Mouse (Mus musculus) CD4-positive naive resting alpha-beta T cell, adult 76 days (primary cell): ENCODE results near the gene Zfp790. TPM values are rescaled to one million over a fixed set of nuclear protein-coding genes. Genes with fewer than 3 reads are reported as not detected.

ENCODE experiments used
- total RNA-seq: library from RNA; stranded (reverse); gene quantifications from one replicate; pipeline ENCODE4 v1.2.4, GENCODE M21; 2023

Zfp790 gene
- 7.6 TPM for total RNA-seq

DNA sequence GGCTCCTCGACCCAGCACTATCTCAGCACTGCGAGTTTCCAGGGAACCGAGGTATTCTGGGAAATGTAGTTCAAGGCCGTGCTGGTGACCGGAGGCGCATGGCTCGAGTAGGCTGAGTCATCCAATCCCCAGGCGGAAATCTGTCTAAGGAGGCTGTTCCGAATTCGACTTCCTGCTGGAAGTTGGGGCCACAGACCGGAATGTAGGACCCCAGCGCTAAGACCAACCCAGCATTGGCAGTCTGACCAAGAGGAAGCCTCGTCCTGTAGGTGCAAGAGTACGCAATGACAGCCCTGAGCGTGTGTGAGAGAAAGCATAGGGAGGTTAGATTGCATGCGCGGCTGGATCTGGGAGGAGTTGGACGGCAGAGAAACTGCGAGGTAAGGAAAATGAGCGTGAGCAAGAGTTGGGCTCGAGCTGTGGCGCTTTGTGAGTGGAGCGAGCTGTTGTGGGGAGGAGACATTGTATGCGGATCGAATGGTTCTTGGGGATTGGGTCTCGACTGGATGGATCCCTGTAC lies at the start of gene Zfp790:
Zfp790 (plus strand) TSS at position 205 of the 520 bp plus-strand sequence.

DNA sequence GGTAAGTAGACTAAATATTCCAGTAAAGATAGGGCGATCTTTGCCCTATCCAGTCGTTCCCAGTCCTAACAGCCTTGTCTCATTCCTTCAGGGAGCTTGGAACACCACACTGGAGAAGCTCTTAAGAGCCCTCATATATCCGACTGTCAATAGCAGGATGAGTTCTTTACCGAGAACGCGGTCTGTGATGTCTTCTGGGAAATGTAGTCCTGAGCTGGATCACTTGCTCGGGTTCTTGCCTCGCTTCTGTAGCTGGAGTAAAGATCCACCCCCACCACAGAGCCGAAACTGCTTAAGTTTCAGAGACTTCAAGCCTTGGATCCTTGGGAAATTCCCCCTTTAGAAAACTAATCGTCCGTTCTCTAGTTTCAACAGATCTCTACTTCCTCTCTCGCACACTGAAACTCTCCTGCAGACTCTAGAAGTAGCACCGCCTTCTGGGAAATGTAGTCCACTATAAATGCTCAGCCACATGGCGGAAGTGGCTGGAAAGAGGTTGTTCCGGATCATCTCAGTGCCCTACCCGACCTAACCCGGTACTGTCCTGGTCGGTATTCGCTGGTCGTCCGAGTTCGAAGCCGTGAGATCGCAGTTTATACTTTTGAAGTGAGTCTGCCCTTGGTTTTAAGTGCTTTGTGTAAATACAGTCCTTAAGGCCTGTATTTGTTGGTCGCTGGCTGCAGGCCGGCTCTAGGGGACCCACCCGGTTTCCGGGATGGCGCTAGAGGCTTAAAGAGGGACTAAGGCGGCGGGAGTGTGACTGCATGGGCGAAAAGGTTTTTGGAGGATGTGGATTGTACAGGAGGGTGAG lies 47.6 kb upstream of the Zfp790 start, which contains the start of gene Zfp84:
Zfp84 (plus strand) TSS at position 463 of the 811 bp plus-strand sequence.

DNA sequence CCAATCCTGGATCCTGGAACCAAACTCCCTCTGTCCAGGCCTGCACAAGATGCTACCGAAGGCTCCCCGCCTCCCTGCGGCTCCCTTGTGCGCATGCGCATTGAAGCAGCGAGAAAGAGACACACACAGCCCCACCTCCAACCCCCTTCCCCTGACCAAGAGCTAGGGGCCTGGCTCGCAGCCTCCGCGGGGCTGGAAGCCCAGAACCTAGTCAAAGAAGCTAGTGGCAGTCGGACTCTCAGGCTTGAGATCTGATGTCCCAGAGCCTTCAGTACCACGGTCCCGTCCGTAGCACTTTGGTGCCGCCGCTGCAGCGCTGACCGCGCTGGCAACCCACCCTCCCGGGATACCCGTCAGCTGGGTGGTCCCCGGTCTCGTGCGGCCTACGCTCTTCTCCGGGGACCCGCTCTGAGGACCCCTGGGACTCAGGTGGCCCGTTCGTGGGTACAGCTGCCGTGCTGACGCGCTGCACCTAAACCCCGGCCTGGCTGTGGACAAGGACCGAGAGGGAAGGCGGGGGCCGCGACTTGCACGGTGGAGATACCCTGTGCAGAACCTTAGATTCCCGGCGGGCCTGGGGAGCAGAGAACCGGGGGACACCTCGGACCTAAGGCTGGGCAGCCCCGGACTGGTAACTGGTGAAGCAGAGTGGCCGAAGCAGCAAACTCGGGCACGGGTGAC lies 31.9 kb upstream of the Zfp790 start, which contains the start of gene Zfp30:
Zfp30 (plus strand) TSS at position 128 of the 681 bp plus-strand sequence.

DNA sequence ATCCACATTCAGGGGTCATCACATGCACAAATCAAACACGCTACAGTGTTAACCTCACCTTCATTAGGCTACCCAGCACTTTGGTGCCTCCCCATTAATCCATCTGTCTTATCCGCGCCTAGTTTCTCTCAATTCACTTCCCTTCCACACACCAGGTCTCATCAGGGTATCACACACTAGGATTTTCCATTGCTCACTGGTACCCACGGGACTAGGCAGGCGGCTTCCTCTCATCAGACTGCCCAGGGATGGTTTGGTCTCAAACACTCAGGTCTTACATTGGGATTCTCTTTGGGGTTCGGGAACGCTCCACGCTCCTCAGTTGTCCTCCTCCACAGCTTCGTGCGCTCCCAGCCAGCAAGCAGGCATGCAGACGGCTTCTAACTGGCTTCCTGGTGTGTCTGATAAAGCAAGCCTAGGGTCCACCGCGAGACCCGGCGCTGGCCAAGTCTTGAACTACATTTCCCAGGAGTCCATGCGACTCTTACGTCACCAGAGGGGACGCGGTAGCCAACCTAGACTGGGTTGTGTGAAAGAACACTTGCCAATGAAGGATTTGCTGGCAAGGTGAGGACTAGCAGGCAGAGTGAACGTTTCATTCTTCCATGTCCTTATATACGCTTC lies 37.4 kb downstream of the Zfp790 start, which contains the start of gene Zfp940:
Zfp940 (minus strand) TSS at position 451 of the 624 bp plus-strand sequence.

GRCm38 (mm10) chr7:29859532-29860517 lies 43.9 kb downstream of the Zfp790 start, which contains the start of gene Zfp420:
Gene Zfp420, plus strand, starts transcription at chr7:29859979.

Other genes starting within 250 kb of the Zfp790 start
- gene Catsperg2, start 89.1 kb upstream of the Zfp790 start, total RNA-seq: not detected
- 15.4 TPM for gene Zfp84, start 47.6 kb upstream of the Zfp790 start, total RNA-seq
- 0.29 TPM for gene Zfp30, start 32.1 kb upstream of the Zfp790 start, total RNA-seq
- 8.1 TPM for gene Zfp940, start 37.6 kb downstream of the Zfp790 start, total RNA-seq
- gene Zfp420, start 43.9 kb downstream of the Zfp790 start, total RNA-seq: 22.0 TPM
- gene Zfp27, start 90.5 kb downstream of the Zfp790 start, total RNA-seq: 6.3 TPM
- 1.6 TPM for gene Zfp383, start 92.1 kb downstream of the Zfp790 start, total RNA-seq
- gene Zfp74, start 138.0 kb downstream of the Zfp790 start, total RNA-seq: 8.1 TPM
- gene Zfp568, start 167.8 kb downstream of the Zfp790 start, total RNA-seq: 12.8 TPM
- gene Zfp14, start 235.3 kb downstream of the Zfp790 start, total RNA-seq: 2.0 TPM